Mouse (Mus musculus): ENCODE results near the gene Tcam1. TPM values are rescaled to one million over a fixed set of nuclear protein-coding genes. Genes with fewer than 3 reads are reported as not detected.

The Tcam1 gene
- polyA plus RNA-seq, 1 experiment from 2014 or later: 0.36 TPM

DNA sequence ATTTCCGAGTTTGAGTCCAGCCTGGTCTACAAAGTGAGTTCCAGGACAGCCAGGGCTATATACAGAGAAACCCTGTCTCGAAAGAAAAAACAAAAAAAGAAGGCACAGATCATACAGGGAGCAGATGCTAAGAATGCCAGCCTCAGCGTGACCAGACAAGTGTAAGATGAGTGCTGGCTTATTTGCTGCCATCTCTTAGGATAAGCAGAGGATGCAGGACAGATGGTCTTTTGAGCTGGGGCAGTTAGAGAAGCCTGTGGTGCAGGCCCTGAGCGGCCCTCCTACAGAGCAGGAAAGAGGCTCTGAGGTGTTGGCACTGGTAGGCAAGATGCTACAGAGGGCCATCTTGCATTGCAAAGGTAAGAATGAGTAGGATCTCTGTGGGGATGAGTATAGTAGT, 6.9 kb downstream of the Tcam1 start:
- no peaks in the 10 kb centered on the region for H3K4me1 ChIP-seq
- H3K27me3 ChIP-seq (ENCODE audit: low read depth, poor library complexity, severe bottlenecking): no peaks in the 10 kb centered on the region
- H3K36me3 ChIP-seq: no peaks in the 10 kb centered on the region
- H3K27ac ChIP-seq: no peak overlapping the region
- no peaks in the 10 kb centered on the region for H3K9me3 ChIP-seq (replicated peaks)
- WGBS: 87% methylated on average over 4 of the region's 4 CpGs
- no peak overlapping the region for H3K4me3 ChIP-seq
- no peak for DNase-seq (ENCODE audit: low spot score)

DNA sequence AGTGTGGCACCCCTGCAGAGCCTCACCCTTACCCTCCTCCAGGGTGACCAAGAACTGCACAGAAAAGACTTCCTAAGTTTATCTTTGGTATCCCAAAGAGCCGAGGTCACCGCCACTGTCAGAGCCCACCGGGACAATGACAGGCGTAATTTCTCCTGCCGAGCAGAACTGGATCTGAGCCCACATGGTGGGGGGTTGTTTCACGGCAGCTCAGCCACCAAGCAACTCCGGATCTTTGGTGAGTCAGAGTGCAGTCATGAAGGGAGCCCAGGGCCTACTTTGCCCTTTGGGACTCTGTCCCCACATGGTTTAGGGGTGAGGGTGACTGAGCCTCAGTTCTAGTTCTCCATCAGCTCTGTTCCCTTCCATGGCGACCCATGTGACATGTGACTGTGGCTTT, 7.7 kb downstream of the Tcam1 start:
- Histone ChIP-seq H3K27me3 (ENCODE audit: low read depth, poor library complexity, severe bottlenecking) (no peaks in the 10 kb centered on the region), H3K36me3 (no peaks in the 10 kb centered on the region), H3K27ac (no peak overlapping the region), H3K4me3 (no peak overlapping the region), H3K9me3 (replicated peaks) (no peaks in the 10 kb centered on the region), H3K4me1 (no peaks in the 10 kb centered on the region)
- WGBS: 83% methylated on average over 8 of the region's 8 CpGs
- DNase-seq (ENCODE audit: low spot score): no peak

DNA sequence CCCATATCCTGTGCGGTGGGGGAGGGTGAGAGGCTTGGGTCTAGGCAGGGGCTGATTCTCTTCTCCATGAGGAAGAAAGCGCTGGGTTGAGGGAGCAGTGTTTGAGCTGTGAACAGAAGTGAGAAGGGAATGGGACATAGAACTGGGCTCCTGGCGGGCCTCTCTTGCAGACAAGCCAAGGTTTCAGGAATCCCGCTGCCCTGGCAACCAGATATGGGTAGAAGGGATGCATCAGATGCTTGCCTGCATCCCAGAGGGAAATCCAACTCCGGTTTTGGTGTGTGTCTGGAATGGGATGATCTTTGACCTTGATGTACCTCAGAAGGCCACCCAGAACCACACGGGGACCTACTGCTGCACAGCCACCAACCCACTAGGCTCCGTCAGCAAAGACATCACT, 9.7 kb downstream of the Tcam1 start:
- no peak for DNase-seq (ENCODE audit: low spot score)
- Histone ChIP-seq H3K27ac (no peak overlapping the region), H3K27me3 (ENCODE audit: low read depth, poor library complexity, severe bottlenecking) (no peaks in the 10 kb centered on the region), H3K4me3 (no peak overlapping the region), H3K36me3 (no peaks in the 10 kb centered on the region), H3K4me1 (no peaks in the 10 kb centered on the region), H3K9me3 (replicated peaks) (no peaks in the 10 kb centered on the region)
- WGBS: 88% methylated on average over 7 of the region's 7 CpGs

DNA sequence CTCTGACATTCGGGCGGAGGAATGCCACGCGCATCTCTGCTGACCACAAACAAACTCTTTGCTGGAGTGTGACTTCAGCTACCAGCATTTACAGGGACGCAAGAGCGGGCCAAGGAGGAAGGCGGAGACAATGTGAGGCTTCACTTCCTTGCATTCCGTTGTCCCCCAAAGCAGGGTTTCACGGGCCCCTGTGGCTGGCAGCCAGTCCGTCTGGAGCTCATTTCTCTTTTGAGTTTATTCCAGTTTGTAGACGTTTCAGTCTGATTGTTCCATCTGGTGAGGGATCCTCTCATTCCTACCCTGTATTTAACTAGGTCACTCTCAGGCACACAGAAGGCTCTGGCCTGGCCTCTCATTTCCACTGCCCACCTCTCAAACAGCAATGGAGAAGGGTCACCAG, 10.5 kb downstream of the Tcam1 start:
- WGBS: 84% methylated on average over 11 of the region's 11 CpGs
- Histone ChIP-seq H3K36me3 (no peaks in the 10 kb centered on the region), H3K27ac (no peak overlapping the region), H3K9me3 (replicated peaks) (no peaks in the 10 kb centered on the region), H3K4me3 (no peak overlapping the region), H3K27me3 (ENCODE audit: low read depth, poor library complexity, severe bottlenecking) (no peaks in the 10 kb centered on the region), H3K4me1 (no peaks in the 10 kb centered on the region)
- no peak for DNase-seq (ENCODE audit: low spot score)

DNA sequence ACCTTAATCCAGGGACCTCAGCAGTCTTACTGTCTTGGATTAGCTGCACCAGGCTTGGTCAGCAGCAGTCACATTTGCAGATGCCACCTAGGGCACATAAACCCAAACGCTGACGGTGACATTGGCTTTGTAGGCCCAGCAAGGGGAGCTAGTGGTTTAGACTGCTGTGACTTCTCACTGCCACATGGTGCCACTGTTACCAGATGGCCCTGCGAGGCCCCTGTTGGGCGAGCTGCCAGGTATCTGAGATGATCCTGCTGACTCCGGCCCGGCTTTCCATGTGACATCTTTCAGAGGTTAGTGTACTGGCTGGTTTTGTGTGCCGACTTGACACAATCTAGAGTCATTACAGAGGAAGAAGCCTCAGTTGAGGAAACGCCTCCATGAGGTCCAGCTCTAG, 12.9 kb downstream of the Tcam1 start:
- H3K27ac ChIP-seq: no peak overlapping the region
- H3K4me3 ChIP-seq: no peak overlapping the region
- H3K27me3 ChIP-seq (ENCODE audit: low read depth, poor library complexity, severe bottlenecking): no peaks in the 10 kb centered on the region
- H3K36me3 ChIP-seq: no peaks in the 10 kb centered on the region
- DNase-seq (ENCODE audit: low spot score): no peak
- no peaks in the 10 kb centered on the region for H3K4me1 ChIP-seq
- H3K9me3 ChIP-seq (replicated peaks): no peaks in the 10 kb centered on the region
- 72% methylated on average over 8 of the region's 8 CpGs for WGBS

DNA sequence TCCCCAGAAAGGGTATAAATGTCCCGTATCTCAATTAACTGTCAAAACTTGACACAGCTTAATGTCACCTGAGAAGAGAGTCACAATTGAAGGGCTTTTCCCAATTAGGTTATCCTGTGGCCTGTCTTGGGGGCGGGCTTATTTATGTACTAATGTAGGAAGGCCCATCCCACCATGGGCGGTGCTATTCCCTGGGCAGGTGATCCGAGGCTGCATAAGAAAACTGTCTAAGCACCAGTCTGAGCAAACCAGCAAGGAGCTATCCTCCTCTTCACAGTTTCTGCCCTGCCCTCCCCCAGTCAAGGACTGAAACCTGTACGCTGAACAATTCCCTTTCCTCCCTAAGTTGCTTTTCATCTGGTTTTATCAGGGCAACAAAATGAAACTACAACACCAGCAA, 13.9 kb downstream of the Tcam1 start:
- no peaks in the 10 kb centered on the region for H3K27me3 ChIP-seq (ENCODE audit: low read depth, poor library complexity, severe bottlenecking)
- no peak for DNase-seq (ENCODE audit: low spot score)
- H3K4me1 ChIP-seq: no peaks in the 10 kb centered on the region
- no peak overlapping the region for H3K27ac ChIP-seq
- no peak overlapping the region for H3K4me3 ChIP-seq
- WGBS: 87% methylated on average over 5 of the region's 5 CpGs
- no peaks in the 10 kb centered on the region for H3K9me3 ChIP-seq (replicated peaks)
- no peaks in the 10 kb centered on the region for H3K36me3 ChIP-seq

DNA sequence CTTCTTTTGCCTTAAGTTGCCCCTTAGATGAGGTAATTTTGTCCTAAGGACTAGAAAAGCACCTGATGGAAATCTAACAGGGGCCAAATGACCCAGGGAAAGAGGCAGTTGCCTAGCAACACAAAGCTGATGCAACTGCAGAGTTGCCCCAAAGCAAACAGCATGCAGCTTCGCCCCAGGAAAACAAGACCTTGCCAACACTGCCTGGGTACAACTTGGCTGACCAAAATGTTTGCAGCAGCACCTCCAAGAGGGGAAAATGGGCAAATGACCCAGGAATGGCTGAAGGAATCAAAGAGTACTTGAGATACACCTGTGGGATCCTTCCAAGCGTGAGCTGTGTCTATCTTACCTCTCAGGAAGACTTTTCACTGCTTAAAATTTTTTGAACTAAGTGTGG, 15.4 kb downstream of the Tcam1 start:
- no peak overlapping the region for H3K27ac ChIP-seq
- DNase-seq (ENCODE audit: low spot score): no peak
- no peak overlapping the region for H3K4me3 ChIP-seq
- no peaks in the 10 kb centered on the region for H3K9me3 ChIP-seq (replicated peaks)
- no peaks in the 10 kb centered on the region for H3K4me1 ChIP-seq
- 91% methylated on average over 2 of the region's 2 CpGs for WGBS
- no peaks in the 10 kb centered on the region for H3K27me3 ChIP-seq (ENCODE audit: low read depth, poor library complexity, severe bottlenecking)
- no peaks in the 10 kb centered on the region for H3K36me3 ChIP-seq

DNA sequence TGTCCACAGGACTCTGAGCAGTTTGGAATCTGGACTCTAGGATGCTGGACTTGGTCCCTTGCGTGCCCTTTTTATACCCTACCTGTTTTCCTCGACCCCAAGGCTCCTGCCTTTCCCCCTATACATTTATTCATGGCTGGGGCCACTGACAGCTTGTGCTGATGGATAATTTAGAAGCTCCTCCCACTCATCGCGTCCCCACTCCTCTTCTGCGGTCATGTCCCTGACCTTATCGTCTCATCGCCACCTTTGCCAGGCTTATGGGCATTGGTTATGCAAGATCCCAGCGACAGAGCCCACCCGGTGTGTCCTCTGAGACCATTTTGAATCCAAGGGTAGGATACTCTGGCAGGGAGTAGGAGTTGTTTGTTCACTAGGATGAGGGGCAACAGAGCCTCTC, 25.3 kb downstream of the Tcam1 start, which contains the start of gene Gh:
Gene Gh (minus strand): TSS at position 101 of the 400 bp plus-strand sequence.
- WGBS: 85% methylated on average over 9 of the region's 9 CpGs
- H3K4me1 ChIP-seq: 0 out of 2 replicates have a peak, but pooled peaks cover 6% of the 10 kb centered on the region

DNA sequence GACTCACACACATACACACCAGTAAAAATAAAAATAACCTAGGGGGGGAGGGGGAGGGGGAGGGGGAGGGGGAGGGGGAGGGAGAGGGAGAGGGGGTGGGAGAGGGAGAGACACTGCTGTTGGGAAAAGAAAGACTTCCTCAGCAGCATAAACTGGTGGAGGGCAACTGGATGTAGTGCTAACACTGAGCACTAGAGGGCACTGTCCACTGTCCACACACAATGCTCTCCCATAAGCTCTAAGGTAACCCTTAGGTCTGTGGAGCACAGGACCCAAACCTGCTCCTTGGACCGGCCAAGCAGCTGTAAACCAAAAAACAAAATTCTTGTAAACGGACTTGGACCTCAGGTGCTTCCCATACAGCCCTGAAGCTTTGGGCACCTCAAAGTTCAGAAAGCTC, 26.2 kb downstream of the Tcam1 start:
- Histone ChIP-seq H3K4me1 (0 out of 2 replicates have a peak, but pooled peaks cover 6% of the 10 kb centered on the region), H3K36me3 (no peaks in the 10 kb centered on the region), H3K27ac (no peak overlapping the region), H3K27me3 (ENCODE audit: low read depth, poor library complexity, severe bottlenecking) (no peaks in the 10 kb centered on the region), H3K4me3 (no peak overlapping the region), H3K9me3 (replicated peaks) (no peaks in the 10 kb centered on the region)
- 26% methylated on average over 2 of the region's 2 CpGs for WGBS
- peak; percentile 83 for DNase-seq (ENCODE audit: low spot score)

More for the DNA sequence above, 25.3 kb downstream of the Tcam1 start, which contains the start of gene Gh:
- Histone ChIP-seq H3K27me3 (ENCODE audit: low read depth, poor library complexity, severe bottlenecking) (no peaks in the 10 kb centered on the region), H3K27ac (no peak within 1 kb of the TSS), H3K9me3 (replicated peaks) (no peaks in the 10 kb centered on the region), H3K4me3 (no peak within 1 kb of the TSS), H3K36me3 (no peaks in the 10 kb centered on the region)
- DNase-seq (ENCODE audit: low spot score): no peak

DNA sequence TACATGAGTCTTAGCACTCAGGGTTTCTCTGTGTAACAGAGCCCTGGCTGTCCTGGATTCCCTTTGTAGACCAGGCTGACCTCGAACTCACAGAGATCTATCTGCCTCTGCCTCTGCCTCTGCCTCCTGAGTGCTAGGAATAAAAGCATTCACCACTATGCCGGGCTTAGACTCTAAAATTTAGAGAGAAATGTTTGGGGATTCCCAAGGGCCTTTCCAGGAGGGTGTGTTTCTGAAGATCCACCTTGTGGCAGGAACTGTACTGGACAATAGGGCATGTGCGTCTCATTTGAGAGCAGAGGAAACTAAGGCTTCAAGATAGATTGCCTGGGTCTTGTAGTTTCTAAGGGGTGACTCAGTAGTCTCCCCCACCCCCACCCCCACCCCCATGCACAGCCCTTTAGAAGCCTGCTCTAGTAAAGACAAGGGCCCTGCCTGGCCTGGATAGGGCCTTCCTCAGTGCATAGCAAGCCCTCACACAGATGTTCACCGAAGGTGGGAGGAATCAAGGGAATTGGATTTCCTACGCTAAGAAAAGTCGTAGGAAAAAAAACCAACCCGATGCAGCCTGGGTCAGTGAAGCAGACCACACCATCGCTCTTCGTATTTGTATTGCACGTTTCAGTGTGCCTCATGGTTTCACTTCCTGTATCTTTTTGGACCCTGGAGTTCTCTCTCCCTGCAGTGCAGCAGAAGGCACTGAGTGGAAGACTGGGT, 29.0 kb downstream of the Tcam1 start:
- no peak for DNase-seq (ENCODE audit: low spot score)
- Histone ChIP-seq H3K4me1 (0 out of 2 replicates have a peak, but pooled peaks cover 5% of the 10 kb centered on the region), H3K36me3 (no peaks in the 10 kb centered on the region), H3K9me3 (replicated peaks) (no peaks in the 10 kb centered on the region), H3K4me3 (no peak overlapping the region), H3K27ac (no peak overlapping the region), H3K27me3 (ENCODE audit: low read depth, poor library complexity, severe bottlenecking) (no peaks in the 10 kb centered on the region)
- WGBS: 86% methylated on average over 10 of the region's 10 CpGs

DNA sequence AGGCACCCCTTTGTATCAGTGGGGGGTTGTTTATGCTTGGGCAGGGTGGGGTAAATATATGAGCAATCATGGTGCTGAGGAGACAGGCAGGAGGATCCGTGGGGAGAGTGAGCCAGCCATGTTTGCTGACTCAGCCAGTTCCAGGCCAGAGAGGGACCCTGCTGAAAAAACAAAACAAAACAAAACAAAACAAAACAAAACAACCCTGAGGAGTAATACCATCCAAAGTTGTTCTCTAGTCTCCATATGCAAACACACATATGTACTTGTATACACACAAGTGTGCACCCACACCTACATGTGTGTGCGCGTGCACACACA, 29.6 kb downstream of the Tcam1 start:
- 0 out of 2 replicates have a peak, but pooled peaks cover 5% of the 10 kb centered on the region for H3K4me1 ChIP-seq
- no peak overlapping the region for H3K4me3 ChIP-seq
- H3K36me3 ChIP-seq: no peaks in the 10 kb centered on the region
- no peak for DNase-seq (ENCODE audit: low spot score)
- H3K27ac ChIP-seq: no peak overlapping the region
- 95% methylated on average over 3 of the region's 3 CpGs for WGBS
- no peaks in the 10 kb centered on the region for H3K27me3 ChIP-seq (ENCODE audit: low read depth, poor library complexity, severe bottlenecking)
- H3K9me3 ChIP-seq (replicated peaks): no peaks in the 10 kb centered on the region

DNA sequence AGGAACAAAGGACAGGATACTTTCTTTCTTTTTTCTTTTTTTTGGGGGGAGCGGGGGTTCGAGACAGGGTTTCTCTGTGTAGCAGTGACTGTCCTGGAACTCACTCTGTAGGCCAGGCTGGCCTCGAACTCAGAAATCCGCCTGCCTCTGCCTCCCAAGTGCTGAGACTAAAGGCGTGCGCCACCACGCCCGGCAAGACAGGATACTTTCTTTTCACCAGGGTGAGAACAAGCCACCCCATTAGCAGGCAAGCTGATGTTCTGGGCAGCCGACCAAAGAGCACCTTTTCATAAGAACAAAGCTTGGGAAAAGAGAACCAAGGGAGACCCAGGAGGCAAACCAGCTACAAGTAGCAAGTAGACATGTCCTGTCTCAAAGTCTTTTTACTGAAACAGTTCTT, 30.3 kb downstream of the Tcam1 start:
- no peaks in the 10 kb centered on the region for H3K27me3 ChIP-seq (ENCODE audit: low read depth, poor library complexity, severe bottlenecking)
- no peak overlapping the region for H3K27ac ChIP-seq
- no peak for DNase-seq (ENCODE audit: low spot score)
- 86% methylated on average over 9 of the region's 9 CpGs for WGBS
- no peaks in the 10 kb centered on the region for H3K9me3 ChIP-seq (replicated peaks)
- no peak overlapping the region for H3K4me3 ChIP-seq
- no peaks in the 10 kb centered on the region for H3K36me3 ChIP-seq
- 0 out of 2 replicates have a peak, but pooled peaks cover 5% of the 10 kb centered on the region for H3K4me1 ChIP-seq

DNA sequence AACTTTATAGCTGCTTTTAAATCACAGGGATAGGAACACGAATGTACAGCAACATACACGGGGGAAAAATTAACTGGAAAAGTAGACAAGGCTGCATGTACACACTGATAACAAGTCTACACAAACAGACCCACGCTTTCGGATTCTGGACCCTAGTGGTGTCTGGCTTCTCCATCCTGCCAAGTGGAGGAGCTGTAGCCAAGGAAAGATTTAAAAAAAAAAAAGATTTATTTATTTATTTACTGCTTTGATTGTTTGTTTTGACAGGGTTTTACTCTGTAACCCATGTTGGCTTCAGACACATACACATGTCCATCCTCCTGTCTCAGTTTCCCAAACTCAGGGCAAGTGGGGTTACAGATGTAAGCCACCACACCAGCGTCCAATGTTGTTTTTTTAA, 31.0 kb downstream of the Tcam1 start:
- DNase-seq (ENCODE audit: low spot score): no peak
- H3K36me3 ChIP-seq: no peaks in the 10 kb centered on the region

DNA sequence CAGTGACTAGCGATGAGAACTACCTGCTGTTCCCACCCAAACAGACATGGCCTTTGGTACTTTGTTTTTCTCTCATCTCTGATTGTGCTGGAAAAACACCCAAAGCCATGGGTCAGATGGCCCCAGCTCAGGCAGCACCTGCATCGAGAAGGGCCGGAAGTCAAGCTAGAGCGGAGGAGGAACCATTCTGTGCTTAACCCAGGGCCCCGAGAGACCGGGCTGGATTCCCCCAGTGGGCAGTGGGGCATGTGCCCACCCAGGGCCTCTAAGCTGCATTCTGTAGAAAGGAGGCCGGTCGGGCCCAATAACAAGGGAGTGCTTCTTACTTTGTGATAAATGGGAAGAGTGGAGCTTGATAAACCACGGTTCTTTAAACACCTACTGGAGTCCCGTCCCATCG, 31.7 kb downstream of the Tcam1 start:
- no peaks in the 10 kb centered on the region for H3K27me3 ChIP-seq (ENCODE audit: low read depth, poor library complexity, severe bottlenecking)
- WGBS: 91% methylated on average over 11 of the region's 11 CpGs
- H3K27ac ChIP-seq: no peak overlapping the region
- H3K4me1 ChIP-seq: peaks cover 11% of the 10 kb centered on the region
- H3K36me3 ChIP-seq: no peaks in the 10 kb centered on the region
- H3K4me3 ChIP-seq: no peak overlapping the region
- no peaks in the 10 kb centered on the region for H3K9me3 ChIP-seq (replicated peaks)
- DNase-seq (ENCODE audit: low spot score): no peak

More for the DNA sequence above, 31.0 kb downstream of the Tcam1 start:
- 90% methylated on average over 5 of the region's 5 CpGs for WGBS
- Histone ChIP-seq H3K9me3 (replicated peaks) (no peaks in the 10 kb centered on the region), H3K27me3 (ENCODE audit: low read depth, poor library complexity, severe bottlenecking) (no peaks in the 10 kb centered on the region), H3K4me1 (0 out of 2 replicates have a peak, but pooled peaks cover 5% of the 10 kb centered on the region), H3K4me3 (no peak overlapping the region), H3K27ac (no peak overlapping the region)
